Mouse (Mus musculus) gastrocnemius, postnatal 4 days (tissue): ENCODE measurements around the gene Irf9. TPM values are rescaled to one million over a fixed set of nuclear protein-coding genes. Genes with fewer than 3 reads are reported as not detected.

Source experiments
- DNase-seq, 2 experiments: peaks; one replicate each; pipeline ENCODE4 v3.0.0; 2021 to 2022; ENCODE audit warnings: low spot score in 2 of 2, mixed read lengths in 2 of 2
- long read RNA-seq, 2 experiments: library from polyadenylated mRNA; stranded (forward); transcript quantifications; one replicate each; pipeline ENCODE4 v2.0.0; 2021
- total RNA-seq, 2 experiments: library from RNA; stranded (reverse); gene quantifications; 2 replicates each; pipeline ENCODE4 v1.2.3; 2021

Gene Irf9
- 1 to 10 TPM; 7.0 to 9.0 TPM for total RNA-seq
- long read RNA-seq, experiment 1, transcript Irf9-202 (9 exons, 2,459 nt) = major isoform, 6 of 12 reads
- long read RNA-seq, experiment 1, partial matches to known transcripts = 3 of 12 reads
- long read RNA-seq, experiment 1, other reads (novel, unspliced or antisense) = 2 of 12 reads
- long read RNA-seq, experiment 2, transcript Irf9-202 (9 exons, 2,459 nt) = major isoform, 10 of 12 reads
- long read RNA-seq, experiment 2, partial matches to known transcripts = 1 of 12 reads
- long read RNA-seq, experiment 2, other reads (novel, unspliced or antisense) = 1 of 12 reads

GRCm38 (mm10) chr14:55603271-55603632 is at the start of gene Irf9:
Gene Irf9, plus strand, starts transcription at chr14:55603571.
- DNase-seq = no peak

- no peak for DNase-seq
Measured at GRCm38 (mm10) chr14:55554635-55555034, 48.7 kb upstream of the Irf9 start.

GRCm38 (mm10) chr14:55555788-55556187 is 47.6 kb upstream of the Irf9 start:
- no peak for DNase-seq

- DNase-seq = peak in 1 of 2 experiments; percentile 75
Measured at GRCm38 (mm10) chr14:55557003-55557402, 46.4 kb upstream of the Irf9 start.

GRCm38 (mm10) chr14:55557587-55557986 is 45.8 kb upstream of the Irf9 start:
- no peak for DNase-seq

- DNase-seq = no peak
Measured at GRCm38 (mm10) chr14:55558740-55559448, 44.5 kb upstream of the Irf9 start.

GRCm38 (mm10) chr14:55559799-55560201 is 43.6 kb upstream of the Irf9 start, which contains the start of gene Dcaf11:
Gene Dcaf11, plus strand, starts transcription at chr14:55560006.
- peak; percentile 81 to 89 for DNase-seq

GRCm38 (mm10) chr14:55560202-55561073 is 42.9 kb upstream of the Irf9 start, which contains the start of gene A730061H03Rik:
Gene A730061H03Rik, minus strand, starts transcription at chr14:55560406.
- peak; percentile 91 to 98 for DNase-seq

- no peak for DNase-seq
Measured at GRCm38 (mm10) chr14:55561860-55562259, 41.5 kb upstream of the Irf9 start.

- no peak for DNase-seq
Measured at GRCm38 (mm10) chr14:55563249-55563648, 40.1 kb upstream of the Irf9 start.

- no peak for DNase-seq
Measured at GRCm38 (mm10) chr14:55565748-55566147, 37.6 kb upstream of the Irf9 start.

- DNase-seq = no peak
Measured at GRCm38 (mm10) chr14:55567496-55567895, 35.9 kb upstream of the Irf9 start.

GRCm38 (mm10) chr14:55570588-55570987 is 32.8 kb upstream of the Irf9 start:
- DNase-seq = no peak

GRCm38 (mm10) chr14:55571760-55572159 is 31.6 kb upstream of the Irf9 start:
- DNase-seq = no peak

GRCm38 (mm10) chr14:55575302-55575701 is 28.1 kb upstream of the Irf9 start, which contains the start of gene Fitm1:
Gene Fitm1, plus strand, starts transcription at chr14:55575617.
- peak in 1 of 2 experiments; percentile 45 for DNase-seq

- DNase-seq = no peak
Measured at GRCm38 (mm10) chr14:55575711-55576110, 27.7 kb upstream of the Irf9 start.

- no peak for DNase-seq
Measured at GRCm38 (mm10) chr14:55576376-55576775, 27.0 kb upstream of the Irf9 start.

- DNase-seq = peak; percentile 60 to 78
Measured at GRCm38 (mm10) chr14:55577871-55578667, 25.3 kb upstream of the Irf9 start, which contains the start of gene Psme1. Gene Psme1, plus strand, starts transcription at chr14:55578123.

GRCm38 (mm10) chr14:55578668-55579269 is 24.6 kb upstream of the Irf9 start:
- peak in 1 of 2 experiments; percentile 56 for DNase-seq
